Mouse (Mus musculus) CH12.LX (cell line): ENCODE measurements at regions not wholly inside any gene's neighbourhood (a gene's known extent, or its start where the extent isn't known, plus 50 kb on each side); places are given as distances from the start of the nearest gene placed in this dataset.

Experiments
- CHD1 ChIP-seq: IDR thresholded peaks from 2 replicates; pipeline ENCODE4 v1.6.1; 2012; ENCODE audit warnings: low read depth, low read length, improper control_type of control experiment, inconsistent platforms
- MAFK ChIP-seq: IDR thresholded peaks from 2 replicates; pipeline ENCODE4 v1.6.1; 2011; ENCODE audit warnings: low read length, improper control_type of control experiment; ENCODE audit not compliant: insufficient replicate concordance
- POLR2AphosphoS2 ChIP-seq: IDR thresholded peaks from 2 replicates; pipeline ENCODE4 v1.6.1; 2011; ENCODE audit warnings: low read depth, low read length, improper control_type of control experiment

GRCm38 (mm10) chr11:111363363-111363762, 297.4 kb downstream of the Kcnj2 start:
- TF ChIP-seq POLR2AphosphoS2 (no peak), MAFK (no peak), CHD1 (no peak)
